Mouse (Mus musculus) spleen, adult 2 months (tissue): ENCODE data around the gene Dse.
"Not testable (repeated sequence)": the region's sequence is repeated elsewhere in the genome, so short reads cannot be mapped to it uniquely, and the experiment has no call there.

Experiments used
- CTCF ChIP-seq: fragments of 200-500 bp; IDR thresholded peaks from 2 replicates; pipeline ENCODE4 v1.5.1; 2011; ENCODE audit warnings: mild to moderate bottlenecking, inconsistent platforms; ENCODE audit not compliant: insufficient read depth, insufficient read length, insufficient replicate concordance; ENCODE audit errors: extremely low read depth
- POLR2A ChIP-seq: fragments of 200-500 bp; IDR thresholded peaks from 2 replicates; pipeline ENCODE4 v1.6.1; 2011; ENCODE audit warnings: low read depth, low read length, inconsistent platforms

DNA sequence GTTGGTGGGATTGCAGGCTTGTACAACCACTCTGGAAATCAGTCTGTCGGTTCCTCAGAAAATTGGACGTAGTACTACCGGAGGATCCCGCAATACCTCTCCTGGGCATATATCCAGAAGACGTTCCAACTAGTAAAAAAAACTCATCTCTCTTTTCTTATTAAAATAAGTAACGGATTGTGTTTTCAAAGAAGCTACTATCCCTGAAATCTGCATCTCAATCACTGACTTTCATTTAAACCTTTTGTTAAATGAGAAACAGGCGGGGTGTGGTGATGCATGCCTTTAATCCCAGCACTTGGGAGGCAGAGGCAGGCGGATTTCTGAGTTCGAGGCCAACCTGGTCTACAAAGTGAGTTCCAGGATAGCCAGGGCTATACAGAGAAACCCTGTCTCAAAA lies 45.3 kb upstream of the Dse start:
- not testable (repeated sequence) for TF ChIP-seq CTCF, POLR2A
